In genomic region chr9:110334849-110335248, GRCm38 (mm10) we compare ENCODE assay signal across 18 mouse cellular contexts. TPM values are rescaled to one million over a fixed set of nuclear protein-coding genes. Genes with fewer than 3 reads are reported as not detected.
DNase-seq lines count a peak whose midpoint lies in the region; ATAC-seq and TF ChIP-seq lines count a peak whose summit lies in the region.
"Had no signal": no experiment of that assay in that cellular context is flagged by ENCODE, and none has a peak within 500 bp of the region (broad histone marks: within the 10 kb centered on the region; RNA-seq: fewer than 3 reads in every experiment).

No protein-coding gene starts in this region.

- no peaks in the 10 kb centered on the region for H3K9me3 ChIP-seq in kidney, embryonic 15.5 days (replicated peaks)
- H3K9me3 ChIP-seq in embryonic facial prominence, embryonic 12.5 days = no peaks in the 10 kb centered on the region
- no peaks in the 10 kb centered on the region for H3K9me3 ChIP-seq in liver, postnatal 0 days (ENCODE audit: low read length)
- H3K9me3 ChIP-seq: heart, embryonic 13.5 days; limb, embryonic 12.5 days; stomach, embryonic 15.5 days had no signal

- TF ChIP-seq CTCF in liver, postnatal 0 days (IDR thresholded peaks at IDR 0.05; ENCODE audit: low read depth) = no peak
- no peak for TF ChIP-seq CTCF in gastrocnemius, adult 2 months (IDR thresholded peaks at IDR 0.05)

- WGBS in kidney, embryonic 15.5 days = 71% methylated on average over 8 of the region's 8 CpGs
- 53% methylated on average over 8 of the region's 8 CpGs for WGBS in embryonic facial prominence, embryonic 12.5 days
- WGBS in liver, postnatal 0 days (ENCODE audit: insufficient replicate concordance) = 37% methylated on average over 8 of the region's 8 CpGs

- H3K4me1 ChIP-seq in kidney, embryonic 15.5 days = peaks cover 7% of the 10 kb centered on the region
- H3K4me1 ChIP-seq in embryonic facial prominence, embryonic 12.5 days = peaks cover 18% of the 10 kb centered on the region
- peaks cover 19% of the 10 kb centered on the region for H3K4me1 ChIP-seq in liver, postnatal 0 days (ENCODE audit: insufficient read depth)

- DNase-seq in kidney, adult 11 months = no peak
- DNase-seq in fat pad, adult 2 months (ENCODE audit: extremely low read depth, low read depth, low spot score) = peak; percentile 76
- no peak for DNase-seq in liver, postnatal 0 days
- DNase-seq in gastrocnemius, adult 2 months = no peak
- no peak for DNase-seq in frontal cortex, postnatal 25 days (ENCODE audit: low spot score in 2 of 2)
- DNase-seq: cerebellum, adult 11 months; cerebellum, postnatal 25 days; heart, adult 11 months; heart, postnatal 36 days; right cerebral cortex, postnatal 14 days had no signal

- no peaks in the 10 kb centered on the region for H3K36me3 ChIP-seq in kidney, embryonic 15.5 days
- no peaks in the 10 kb centered on the region for H3K36me3 ChIP-seq in embryonic facial prominence, embryonic 12.5 days
- no peaks in the 10 kb centered on the region for H3K36me3 ChIP-seq in liver, postnatal 0 days (replicated peaks; ENCODE audit: insufficient read depth, low read length)
- H3K36me3 ChIP-seq: heart, embryonic 13.5 days; limb, embryonic 12.5 days; stomach, embryonic 15.5 days had no signal

- TF ChIP-seq EP300 in liver, postnatal 0 days (IDR thresholded peaks at IDR 0.05; ENCODE audit: low read depth) = no peak

- no peak overlapping the region for H3K4me3 ChIP-seq in kidney, embryonic 15.5 days (replicated peaks)
- no peak overlapping the region for H3K4me3 ChIP-seq in embryonic facial prominence, embryonic 12.5 days
- 0 out of 2 replicates have a peak overlapping the region, but pooled peaks have one; percentile 13 for H3K4me3 ChIP-seq in liver, postnatal 0 days (ENCODE audit: low read depth, low read length)
- no peak overlapping the region for H3K4me3 ChIP-seq in gastrocnemius, adult 2 months

- no peak overlapping the region for H3K9ac ChIP-seq in kidney, embryonic 15.5 days
- H3K9ac ChIP-seq in embryonic facial prominence, embryonic 12.5 days = no peak overlapping the region
- 0 out of 2 replicates have a peak overlapping the region, but pooled peaks have one; percentile 26 for H3K9ac ChIP-seq in liver, postnatal 0 days (replicated peaks)
- H3K9ac ChIP-seq: heart, embryonic 13.5 days; limb, embryonic 12.5 days; stomach, embryonic 15.5 days had no signal

- no peak overlapping the region for H3K27ac ChIP-seq in kidney, embryonic 15.5 days
- H3K27ac ChIP-seq in embryonic facial prominence, embryonic 12.5 days = no peak overlapping the region
- peak overlapping the region; percentile 51 for H3K27ac ChIP-seq in liver, postnatal 0 days (ENCODE audit: low read depth)
- no peak overlapping the region for H3K27ac ChIP-seq in gastrocnemius, adult 2 months
- H3K27ac ChIP-seq: heart, embryonic 13.5 days; kidney, postnatal 0 days; left cerebral cortex, adult 2 months; limb, embryonic 12.5 days; stomach, embryonic 15.5 days had no signal

- peak overlapping the region; percentile 74; the same call in 1 of the 2 replicates for H3K4me2 ChIP-seq in kidney, embryonic 15.5 days
- 0 out of 2 replicates have a peak overlapping the region, but pooled peaks have one; percentile 3 for H3K4me2 ChIP-seq in embryonic facial prominence, embryonic 12.5 days (replicated peaks)
- H3K4me2 ChIP-seq in liver, postnatal 0 days (ENCODE audit: low read depth, low read length) = peak overlapping the region; percentile 87

- ATAC-seq in kidney, embryonic 15.5 days (replicated peaks; ENCODE audit: low FRiP score) = no peak
- ATAC-seq in embryonic facial prominence, embryonic 12.5 days (ENCODE audit: insufficient number of reproducible peaks, insufficient read depth, low FRiP score, low TSS enrichment) = no peak
- ATAC-seq in liver, postnatal 0 days = no peak
- ATAC-seq: lung, postnatal 0 days had no signal

- H3K27me3 ChIP-seq in kidney, embryonic 15.5 days = no peaks in the 10 kb centered on the region
- H3K27me3 ChIP-seq in embryonic facial prominence, embryonic 12.5 days = no peaks in the 10 kb centered on the region
- H3K27me3 ChIP-seq in liver, postnatal 0 days (ENCODE audit: insufficient read depth, low read length) = no peaks in the 10 kb centered on the region
- H3K27me3 ChIP-seq: heart, embryonic 13.5 days; limb, embryonic 12.5 days; stomach, embryonic 15.5 days had no signal

- intact Hi-C loops in gastrocnemius, adult 2 months (cut with DNase I) = loop anchor here (5.0 kb wide), 1 partner anchor 72 kb away; the partner anchor contains the start of gene Ptpn23

RNA-seq across cellular contexts. Expression of gene Scap, which starts 1.8 kb away (rescaled TPM):
- polyA plus RNA-seq in kidney, embryonic 15.5 days (2015; fragmentation: Nextera tagmentation; extraction: Ambion mirVana) = 37.9 and 38.8 TPM in 2 replicates
- polyA plus RNA-seq in embryonic facial prominence, embryonic 12.5 days (2016; fragmentation: Nextera tagmentation; extraction: Ambion mirVana) = 46.6 and 49.3 TPM in 2 replicates
- 42.7 and 44.4 TPM in 2 replicates for polyA plus RNA-seq in liver, postnatal 0 days (2015; fragmentation: Nextera tagmentation; extraction: Ambion mirVana)
- 10 to 100 TPM; 16.6 to 17.0 TPM for total RNA-seq in gastrocnemius, adult 2 months (2021)

RNA-seq across cellular contexts. Expression of gene Elp6, which starts 29.9 kb away (rescaled TPM):
- polyA plus RNA-seq in kidney, embryonic 15.5 days (2015; fragmentation: Nextera tagmentation; extraction: Ambion mirVana) = 28.8 and 29.9 TPM in 2 replicates
- 34.3 and 38.7 TPM in 2 replicates for polyA plus RNA-seq in embryonic facial prominence, embryonic 12.5 days (2016; fragmentation: Nextera tagmentation; extraction: Ambion mirVana)
- 3.2 and 3.3 TPM in 2 replicates for polyA plus RNA-seq in liver, postnatal 0 days (2015; fragmentation: Nextera tagmentation; extraction: Ambion mirVana)
- 1 to 10 TPM; 2.6 to 3.3 TPM for total RNA-seq in gastrocnemius, adult 2 months (2021)

Comparison
In these comparisons a context has a peak if more than half of its experiments do, and no peak if none do; other contexts are left out.
1. H3K4me2 ChIP-seq: peak in every context shown above with its lines; median percentile 87 in liver, postnatal 0 days; 74 in kidney, embryonic 15.5 days; 3 in embryonic facial prominence, embryonic 12.5 days.